Mouse (Mus musculus) liver, embryonic 14 days (tissue): ENCODE results near the gene Gzmg. TPM values are rescaled to one million over a fixed set of nuclear protein-coding genes. Genes with fewer than 3 reads are reported as not detected.

Source experiments
- polyA plus RNA-seq: library from polyadenylated mRNA; depleted of rRNA; stranded (reverse); fragments of >200 nt; gene quantifications from 2 replicates; pipeline ENCODE4 v1.2.3, GENCODE M21; 2012; rRNA removed

Gzmg gene
- polyA plus RNA-seq = 0.03 and 0.05 TPM in 2 replicates

GRCm38 (mm10) chr14:56159479-56159878, at the start of gene Gzmg:
TSS of gene Gzmg (minus strand) at chr14:56159579.

GRCm38 (mm10) chr14:56174499-56174898, 15.1 kb upstream of the Gzmg start, which contains the start of gene Gzmn:
TSS of gene Gzmn (minus strand) at chr14:56174599.

GRCm38 (mm10) chr14:56132508-56132907, 26.9 kb downstream of the Gzmg start, which contains the start of gene Gzmd:
TSS of gene Gzmd (minus strand) at chr14:56132608.

GRCm38 (mm10) chr14:56120525-56120924, 38.9 kb downstream of the Gzmg start, which contains the start of gene Gzme:
TSS of gene Gzme (minus strand) at chr14:56120625.

Other genes starting within 250 kb of the Gzmg start
- gene Cma1, start 214.9 kb downstream of the Gzmg start, polyA plus RNA-seq = 0.07 and 0.12 TPM in 2 replicates
- not detected in 2 replicates for gene Cma2, start 208.6 kb downstream of the Gzmg start, polyA plus RNA-seq
- 0.02 TPM in 1 of 2 replicates, not detected in the other for gene Mcpt1, start 141.6 kb downstream of the Gzmg start, polyA plus RNA-seq
- not detected in 2 replicates for gene Mcpt9, start 129.1 kb downstream of the Gzmg start, polyA plus RNA-seq
- gene Mcpt2, start 117.5 kb downstream of the Gzmg start, polyA plus RNA-seq = 0.03 and 0.05 TPM in 2 replicates
- gene Mcpt4, start 97.3 kb downstream of the Gzmg start, polyA plus RNA-seq = not detected in 2 replicates
- gene Mcpt8, start 74.3 kb downstream of the Gzmg start, polyA plus RNA-seq = 1.3 and 1.4 TPM in 2 replicates
- gene Ctsg, start 57.0 kb downstream of the Gzmg start, polyA plus RNA-seq = 28.2 and 49.2 TPM in 2 replicates
- gene Gzme, start 39.0 kb downstream of the Gzmg start, polyA plus RNA-seq = 0.06 TPM in 1 of 2 replicates, not detected in the other
- 0.12 TPM in 1 of 2 replicates, not detected in the other for gene Gzmd, start 27.0 kb downstream of the Gzmg start, polyA plus RNA-seq
- gene Gzmn, start 15.0 kb upstream of the Gzmg start, polyA plus RNA-seq = not detected in 2 replicates
- gene Gzmf, start 51.8 kb upstream of the Gzmg start, polyA plus RNA-seq = 0.03 and 0.17 TPM in 2 replicates
- gene Gzmc, start 75.1 kb upstream of the Gzmg start, polyA plus RNA-seq = 0.03 TPM in 1 of 2 replicates, not detected in the other
- gene Gzmb, start 102.7 kb upstream of the Gzmg start, polyA plus RNA-seq = 0.05 and 0.06 TPM in 2 replicates
- gene Atp12a, start 205.5 kb upstream of the Gzmg start, polyA plus RNA-seq = not detected in 2 replicates
- gene Rnf17, start 243.0 kb upstream of the Gzmg start, polyA plus RNA-seq = 0.92 and 1.1 TPM in 2 replicates